Mouse (Mus musculus) heart, postnatal 25 days (tissue): Measurements from ENCODE around the gene Epdr1. TPM values are rescaled to one million over a fixed set of nuclear protein-coding genes. Genes with fewer than 3 reads are reported as not detected.

Experiments used
- DNase-seq: peaks from one replicate; pipeline ENCODE4 v3.0.0; 2022; ENCODE audit warnings: low spot score
- intact Hi-C: fragments of 180-260 bp; cut with DNase I; formaldehyde crosslinking; loops from one replicate; pipeline ENCODE4 v1.15.1; 2025
- total RNA-seq, 2 experiments: library from RNA; stranded (reverse); gene quantifications; 2 replicates each; pipeline ENCODE4 v1.2.3; 2021

The Epdr1 gene
- 10 to 100 TPM; 13.7 to 17.9 TPM for total RNA-seq

- DNase-seq, result peak; percentile 8
- intact Hi-C loops, result no loop called here
Observed at GRCm38 (mm10) chr13:19619216-19619927, at the start of gene Epdr1. Gene Epdr1 (minus strand): TSS chr13:19619927.

GRCm38 (mm10) chr13:19668355-19669140 is 48.8 kb upstream of the Epdr1 start:
- no peak for DNase-seq
- intact Hi-C loops, result no loop called here

- DNase-seq, result no peak
- intact Hi-C loops, result no loop called here
Observed at GRCm38 (mm10) chr13:19652405-19652804, 32.7 kb upstream of the Epdr1 start.

GRCm38 (mm10) chr13:19649824-19650223 is 30.1 kb upstream of the Epdr1 start:
- DNase-seq, result no peak
- intact Hi-C loops, result no loop called here

- DNase-seq, result no peak
- intact Hi-C loops, result no loop called here
Observed at GRCm38 (mm10) chr13:19644225-19644624, 24.5 kb upstream of the Epdr1 start.

- DNase-seq, result no peak
- intact Hi-C loops, result no loop called here
Observed at GRCm38 (mm10) chr13:19643519-19643918, 23.8 kb upstream of the Epdr1 start.

GRCm38 (mm10) chr13:19640203-19640851 is 20.6 kb upstream of the Epdr1 start:
- intact Hi-C loops, result no loop called here

GRCm38 (mm10) chr13:19636131-19636530 is 16.4 kb upstream of the Epdr1 start:
- no peak for DNase-seq
- intact Hi-C loops, result loop anchor here (2.0 kb wide), 1 partner anchor 271 kb away; no protein-coding TSS in a partner anchor

More at GRCm38 (mm10) chr13:19640203-19640851, 20.6 kb upstream of the Epdr1 start:
- DNase-seq, result no peak

GRCm38 (mm10) chr13:19630768-19631709 is 11.3 kb upstream of the Epdr1 start:
- intact Hi-C loops, result no loop called here
- DNase-seq, result no peak

- intact Hi-C loops, result no loop called here
- no peak for DNase-seq
Observed at GRCm38 (mm10) chr13:19626473-19626872, 6.7 kb upstream of the Epdr1 start.

GRCm38 (mm10) chr13:19624632-19625320 is 5.0 kb upstream of the Epdr1 start:
- intact Hi-C loops, result no loop called here
- DNase-seq, result no peak

- intact Hi-C loops, result no loop called here
- DNase-seq, result no peak
Observed at GRCm38 (mm10) chr13:19623228-19623905, 3.6 kb upstream of the Epdr1 start.

GRCm38 (mm10) chr13:19622573-19623227 is 3.0 kb upstream of the Epdr1 start, which contains the start of gene Sfrp4:
Gene Sfrp4 (plus strand): TSS chr13:19623104.
- intact Hi-C loops, result no loop called here
- peak; percentile 24 for DNase-seq

GRCm38 (mm10) chr13:19618841-19619215 is 899 bp downstream of the Epdr1 start:
- intact Hi-C loops, result no loop called here

GRCm38 (mm10) chr13:19618081-19618480 is 1.6 kb downstream of the Epdr1 start:
- intact Hi-C loops, result no loop called here
- DNase-seq, result no peak

More at GRCm38 (mm10) chr13:19618841-19619215, 899 bp downstream of the Epdr1 start:
- no peak for DNase-seq

- DNase-seq, result no peak
- intact Hi-C loops, result no loop called here
Observed at GRCm38 (mm10) chr13:19614311-19614710, 5.4 kb downstream of the Epdr1 start.

- no peak for DNase-seq
- intact Hi-C loops, result no loop called here
Observed at GRCm38 (mm10) chr13:19613426-19613825, 6.3 kb downstream of the Epdr1 start.

GRCm38 (mm10) chr13:19612963-19613362 is 6.8 kb downstream of the Epdr1 start:
- DNase-seq, result no peak

More at GRCm38 (mm10) chr13:19612963-19613362, 6.8 kb downstream of the Epdr1 start:
- intact Hi-C loops, result no loop called here
